Mouse (Mus musculus) heart, embryonic 11.5 days (tissue): ENCODE data around the gene 6030468B19Rik. TPM values are rescaled to one million over a fixed set of nuclear protein-coding genes. Genes with fewer than 3 reads are reported as not detected.

Source experiments
- ATAC-seq: fragments of 200-750 bp; cut with Nextera tagmentation; replicated peaks from 2 replicates; pipeline ENCODE4 v1.8.0; 2017; ENCODE audit warnings: moderate library complexity; ENCODE audit not compliant: insufficient number of reproducible peaks, low FRiP score, low TSS enrichment
- H3K27ac ChIP-seq: fragments of 300-500 bp; sonication (generic); 2 replicates; pipeline ENCODE4 v1.5.1; 2014; ENCODE audit warnings: mild to moderate bottlenecking, low read depth, low read length
- H3K27me3 ChIP-seq: fragments of 300-500 bp; sonication (generic); 2 replicates; pipeline ENCODE4 v1.6.1; 2014; ENCODE audit warnings: mild to moderate bottlenecking, low read length, mixed read lengths; ENCODE audit not compliant: control insufficient read depth, insufficient read depth
- H3K36me3 ChIP-seq: fragments of 300-500 bp; sonication (generic); 2 replicates; pipeline ENCODE4 v1.6.1; 2014; ENCODE audit warnings: mild to moderate bottlenecking, low read length, moderate library complexity, mixed read lengths; ENCODE audit not compliant: control insufficient read depth, insufficient read depth
- H3K4me1 ChIP-seq: fragments of 300-500 bp; sonication (generic); 2 replicates; pipeline ENCODE4 v1.6.1; 2014; ENCODE audit warnings: low read length; ENCODE audit not compliant: control insufficient read depth, insufficient read depth
- H3K4me2 ChIP-seq: fragments of 300-500 bp; sonication (generic); 2 replicates; pipeline ENCODE4 v1.6.1; 2014; ENCODE audit warnings: mild to moderate bottlenecking, moderate library complexity
- H3K4me3 ChIP-seq: fragments of 300-500 bp; sonication (generic); 2 replicates; pipeline ENCODE4 v1.5.1; 2014; ENCODE audit warnings: low read depth, low read length
- H3K9ac ChIP-seq: fragments of 300-500 bp; sonication (generic); 2 replicates; pipeline ENCODE4 v1.6.1; 2014; ENCODE audit warnings: mild to moderate bottlenecking, low read depth, low read length, moderate library complexity
- H3K9me3 ChIP-seq: fragments of 300-500 bp; sonication (generic); replicated peaks from 2 replicates; pipeline ENCODE4 v1.6.1; 2016; ENCODE audit warnings: low read length; ENCODE audit not compliant: control insufficient read depth
- WGBS: fragments of 180-500 bp; shearing (Covaris S2); extraction: QIAGEN DNeasy Blood & Tissue Kit; methylation state at CpG from one replicate; pipeline ENCODE4 v1.1.7; 2014; ENCODE audit not compliant: insufficient replicate concordance; 5-methylcytosine and 5-hydroxymethylcytosine counted together
- polyA plus RNA-seq: library from polyadenylated mRNA; unstranded; fragments of >200 nt; fragmentation: Nextera tagmentation; extraction: Ambion mirVana; gene quantifications from 2 replicates; pipeline ENCODE4 v1.2.1, GENCODE M21; 2014

Gene 6030468B19Rik
- polyA plus RNA-seq, 1 experiment from 2014 or later, result 3.9 TPM

DNA sequence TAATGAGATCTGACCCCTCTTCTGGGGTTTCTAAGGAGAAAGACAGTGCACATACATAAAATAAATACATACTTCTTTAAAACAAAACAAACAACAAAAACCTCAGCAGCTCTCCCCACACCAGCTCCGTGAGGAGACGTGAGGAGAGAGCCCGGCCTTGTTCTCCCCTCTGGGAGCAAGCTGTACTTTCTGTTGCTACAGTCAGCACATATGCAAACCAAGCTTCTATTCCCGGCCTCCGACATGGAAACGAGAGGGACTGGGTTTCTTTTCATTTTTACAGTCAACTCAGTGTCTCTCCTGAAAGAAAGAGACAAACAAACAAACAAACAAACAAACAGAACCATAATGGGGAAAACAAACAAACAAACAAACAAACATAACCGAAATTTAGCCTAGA is 2.6 kb downstream of the 6030468B19Rik start:
- no peak for ATAC-seq
- Histone ChIP-seq H3K4me3 (no peak overlapping the region), H3K4me2 (no peak overlapping the region), H3K27ac (no peak overlapping the region), H3K36me3 (no peaks in the 10 kb centered on the region), H3K9ac (no peak overlapping the region), H3K9me3 (no peaks in the 10 kb centered on the region), H3K27me3 (no peaks in the 10 kb centered on the region), H3K4me1 (peaks cover 15% of the 10 kb centered on the region)
- 87% methylated on average over 7 of the region's 7 CpGs for WGBS

DNA sequence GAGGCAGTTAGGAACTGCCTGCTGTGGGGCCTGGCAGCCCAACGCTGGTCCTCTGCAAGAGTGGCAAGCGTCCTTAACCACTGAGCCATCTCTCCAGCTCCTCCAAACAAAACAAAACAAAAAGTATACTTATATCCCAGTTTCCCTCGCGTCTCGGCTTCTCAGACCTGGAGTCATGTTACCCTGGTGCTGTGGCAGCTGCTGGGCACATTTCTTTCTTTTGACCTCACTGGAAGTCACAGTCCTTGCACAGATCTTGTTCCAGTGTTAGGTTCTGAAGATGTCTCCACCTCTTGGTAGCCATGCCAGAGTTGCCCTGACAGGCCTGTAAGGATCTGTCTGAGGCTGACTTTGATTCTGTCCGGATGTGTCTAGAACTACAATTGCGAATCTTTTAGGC is 4.2 kb downstream of the 6030468B19Rik start:
- 72% methylated on average over 7 of the region's 7 CpGs for WGBS
- Histone ChIP-seq H3K4me3 (no peak overlapping the region), H3K4me1 (peaks cover 15% of the 10 kb centered on the region), H3K27ac (no peak overlapping the region), H3K9ac (no peak overlapping the region), H3K36me3 (no peaks in the 10 kb centered on the region), H3K27me3 (peaks cover 3% of the 10 kb centered on the region; the same call in 1 of the 2 replicates), H3K9me3 (no peaks in the 10 kb centered on the region), H3K4me2 (no peak overlapping the region)
- no peak for ATAC-seq

DNA sequence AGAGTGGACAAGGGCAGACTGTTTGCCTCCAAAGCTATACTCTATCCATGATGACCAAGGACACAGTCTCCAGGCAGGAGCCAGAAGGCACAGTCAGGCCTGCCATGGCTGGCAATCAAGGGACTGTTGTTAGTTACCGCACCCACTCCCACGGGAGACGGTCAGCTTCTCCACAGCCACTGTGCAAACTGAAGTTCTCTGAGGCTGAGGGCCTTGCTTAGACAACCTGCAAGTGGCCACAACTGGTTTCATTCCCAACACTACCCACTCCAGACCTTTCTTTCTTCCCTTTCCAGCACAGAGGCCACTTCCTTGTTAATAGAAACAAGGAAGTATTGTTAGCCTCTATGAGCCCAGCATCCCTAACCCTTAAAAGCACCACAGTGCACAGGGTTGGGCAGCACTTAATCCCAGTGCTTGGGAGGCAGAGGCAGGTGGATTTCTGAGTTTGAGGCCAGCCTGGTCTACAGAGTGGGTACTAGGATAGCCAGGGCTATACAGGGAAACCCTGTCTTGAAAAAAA is 5.8 kb downstream of the 6030468B19Rik start:
- 93% methylated on average over 3 of the region's 3 CpGs for WGBS
- H3K4me2 ChIP-seq, result no peak overlapping the region
- no peak overlapping the region for H3K9ac ChIP-seq
- no peak overlapping the region for H3K27ac ChIP-seq
- ATAC-seq, result no peak
- H3K27me3 ChIP-seq, result peaks cover 3% of the 10 kb centered on the region; the same call in 1 of the 2 replicates
- H3K4me1 ChIP-seq, result peaks cover 5% of the 10 kb centered on the region
- no peak overlapping the region for H3K4me3 ChIP-seq
- H3K9me3 ChIP-seq, result no peaks in the 10 kb centered on the region
- H3K36me3 ChIP-seq, result no peaks in the 10 kb centered on the region

DNA sequence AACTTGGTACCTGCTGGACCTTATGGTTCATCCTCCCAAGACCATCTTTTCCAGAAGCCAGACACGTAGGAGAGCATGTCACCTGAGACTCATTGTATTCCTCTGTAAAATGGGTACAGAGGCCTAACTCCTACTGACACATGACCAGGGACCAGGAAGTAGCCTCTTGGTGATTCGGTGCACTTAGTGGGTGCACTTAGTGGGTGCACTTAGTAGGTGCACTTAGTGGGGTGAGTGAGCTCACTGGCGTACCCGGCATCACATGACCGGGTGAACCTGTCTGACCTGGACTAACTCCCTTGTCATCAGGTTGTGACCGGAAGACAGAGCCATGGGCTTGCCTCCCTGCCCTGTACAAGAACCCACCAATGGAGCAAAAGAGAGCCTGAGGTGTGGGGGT is 9.3 kb downstream of the 6030468B19Rik start:
- no peak for ATAC-seq
- H3K4me3 ChIP-seq, result no peak overlapping the region
- H3K9ac ChIP-seq, result no peak overlapping the region
- peaks cover 11% of the 10 kb centered on the region for H3K4me1 ChIP-seq
- H3K27me3 ChIP-seq, result peaks cover 3% of the 10 kb centered on the region; the same call in 1 of the 2 replicates
- H3K27ac ChIP-seq, result no peak overlapping the region
- no peak overlapping the region for H3K4me2 ChIP-seq
- 92% methylated on average over 6 of the region's 6 CpGs for WGBS
- H3K36me3 ChIP-seq, result no peaks in the 10 kb centered on the region
- H3K9me3 ChIP-seq, result no peaks in the 10 kb centered on the region

DNA sequence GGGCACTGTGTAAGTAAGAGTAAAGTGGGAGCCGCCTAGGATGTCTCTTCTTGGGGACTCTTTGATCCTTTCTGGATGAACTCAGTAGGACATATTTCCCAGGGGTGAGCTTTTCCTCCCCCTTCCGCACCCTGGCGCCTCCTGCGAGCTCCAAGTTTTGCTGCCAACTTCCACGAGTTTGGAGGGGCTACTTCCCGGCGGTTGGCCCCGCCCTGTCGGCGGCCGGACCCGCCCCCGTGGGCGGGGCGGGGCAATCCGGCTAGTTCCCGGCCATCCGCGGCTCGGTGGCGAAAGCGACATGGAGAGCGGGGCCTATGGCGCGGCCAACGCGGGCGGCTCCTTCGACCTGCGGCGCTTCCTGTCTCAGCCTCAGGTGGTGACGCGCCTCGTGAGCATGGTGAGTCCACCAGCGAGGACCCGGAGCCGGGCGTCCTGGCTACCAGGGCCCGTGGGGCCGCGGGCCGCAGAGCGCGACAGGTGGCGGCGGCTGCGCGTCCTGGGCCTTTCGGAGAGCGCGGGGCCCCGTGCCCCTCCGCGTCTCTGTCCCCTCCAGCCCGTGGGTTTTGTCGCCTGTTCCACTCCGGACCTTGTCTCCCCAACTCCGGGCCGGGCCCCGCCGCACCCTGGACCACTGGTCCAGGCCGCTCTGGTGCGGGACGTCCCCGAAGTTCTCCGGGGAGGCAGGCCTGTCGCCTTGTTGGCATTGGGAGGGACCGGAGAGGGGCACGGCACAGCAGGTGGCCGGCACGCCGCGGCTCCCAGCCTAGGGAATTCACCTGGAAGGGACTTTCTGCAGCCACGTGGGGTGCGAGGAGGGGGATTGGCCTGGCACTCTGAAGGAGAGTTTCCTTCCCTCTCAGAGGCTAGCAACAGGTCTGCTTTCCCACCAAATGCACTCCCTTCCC is 12.2 kb downstream of the 6030468B19Rik start, which contains the start of the genes Gm20708 and Syngr2:
Gm20708 (plus strand) TSS at position 262 of the 905 bp plus-strand sequence.
Syngr2 (plus strand) TSS at position 262 of the 905 bp plus-strand sequence.
- WGBS, result under 1% methylated on average over 67 of the region's 75 CpGs
- ATAC-seq, result peak; percentile 65
- Histone ChIP-seq H3K27me3 (peaks cover 3% of the 10 kb centered on the region; the same call in 1 of the 2 replicates), H3K4me1 (peaks cover 11% of the 10 kb centered on the region), H3K27ac (peak within 1 kb of the TSS; percentile 57), H3K9me3 (no peaks in the 10 kb centered on the region), H3K9ac (peak within 1 kb of the TSS; percentile 82), H3K36me3 (peaks cover 15% of the 10 kb centered on the region), H3K4me2 (peak within 1 kb of the TSS; percentile 83), H3K4me3 (peak within 1 kb of the TSS; percentile 83)

DNA sequence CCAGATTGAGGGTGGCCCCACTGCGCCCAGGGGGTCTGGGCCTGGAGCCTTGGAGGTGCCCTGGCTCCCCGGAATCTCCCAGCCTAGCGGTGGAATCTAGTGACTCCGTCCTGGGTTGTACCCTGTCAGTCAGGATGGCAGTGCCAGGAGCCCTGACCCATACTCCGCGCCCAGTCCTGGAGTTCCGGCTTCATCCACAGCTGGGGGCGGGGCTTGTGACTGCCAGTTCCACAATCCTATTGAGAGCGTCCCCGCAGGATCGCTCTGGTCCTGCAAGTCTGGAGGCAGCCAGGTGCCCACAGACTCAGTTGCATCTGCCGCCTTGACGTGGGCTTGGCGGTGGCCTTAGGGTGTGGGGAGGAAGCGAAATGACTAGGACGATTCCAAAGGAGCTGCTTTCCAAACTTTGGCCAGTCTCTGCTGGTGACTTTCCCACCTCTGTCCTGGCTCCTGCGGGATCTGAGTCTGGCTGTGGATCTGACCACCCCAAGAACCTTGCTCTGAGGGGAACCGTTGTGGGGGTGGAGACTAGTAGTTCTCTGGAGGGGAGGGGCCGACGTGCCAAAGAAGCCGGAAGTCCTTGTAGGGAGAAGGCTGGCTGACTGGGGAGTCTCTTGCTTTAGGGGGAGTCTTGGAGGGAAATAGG is 13.1 kb downstream of the 6030468B19Rik start:
- peak overlapping the region; percentile 83 for H3K4me3 ChIP-seq
- H3K27ac ChIP-seq, result peak overlapping the region; percentile 57
- peaks cover 3% of the 10 kb centered on the region; the same call in 1 of the 2 replicates for H3K27me3 ChIP-seq
- H3K36me3 ChIP-seq, result peaks cover 15% of the 10 kb centered on the region
- no peaks in the 10 kb centered on the region for H3K9me3 ChIP-seq
- peak; percentile 80 for ATAC-seq
- peak overlapping the region; percentile 83 for H3K4me2 ChIP-seq
- WGBS, result under 1% methylated on average over 21 of the region's 21 CpGs
- H3K9ac ChIP-seq, result peak overlapping the region; percentile 82
- H3K4me1 ChIP-seq, result peaks cover 11% of the 10 kb centered on the region

DNA sequence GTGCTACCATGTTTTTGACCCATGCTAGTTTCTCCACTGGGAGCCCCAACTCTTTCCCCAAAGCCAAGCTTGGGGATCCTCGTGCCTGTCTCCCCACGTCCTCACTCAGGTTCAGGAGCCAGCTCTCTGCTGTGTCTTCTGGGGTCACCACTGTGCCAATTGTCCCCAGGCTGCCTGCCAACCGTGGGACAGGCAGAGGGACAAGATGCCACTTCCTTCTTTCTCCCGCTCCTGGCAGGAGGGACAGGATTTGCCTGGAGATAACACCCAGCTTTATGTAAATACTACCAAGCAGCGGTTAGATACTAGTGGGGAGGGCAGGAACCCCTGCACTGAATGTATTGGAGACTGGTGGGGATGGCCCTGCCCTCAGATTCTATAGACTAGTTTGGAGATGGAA is 16.4 kb downstream of the 6030468B19Rik start:
- Histone ChIP-seq H3K27me3 (no peaks in the 10 kb centered on the region), H3K27ac (no peak overlapping the region), H3K9ac (no peak overlapping the region), H3K36me3 (peaks cover 22% of the 10 kb centered on the region), H3K9me3 (no peaks in the 10 kb centered on the region), H3K4me2 (no peak overlapping the region), H3K4me3 (no peak overlapping the region), H3K4me1 (peaks cover 11% of the 10 kb centered on the region)
- WGBS, result 61% methylated on average over 5 of the region's 5 CpGs
- ATAC-seq, result no peak

DNA sequence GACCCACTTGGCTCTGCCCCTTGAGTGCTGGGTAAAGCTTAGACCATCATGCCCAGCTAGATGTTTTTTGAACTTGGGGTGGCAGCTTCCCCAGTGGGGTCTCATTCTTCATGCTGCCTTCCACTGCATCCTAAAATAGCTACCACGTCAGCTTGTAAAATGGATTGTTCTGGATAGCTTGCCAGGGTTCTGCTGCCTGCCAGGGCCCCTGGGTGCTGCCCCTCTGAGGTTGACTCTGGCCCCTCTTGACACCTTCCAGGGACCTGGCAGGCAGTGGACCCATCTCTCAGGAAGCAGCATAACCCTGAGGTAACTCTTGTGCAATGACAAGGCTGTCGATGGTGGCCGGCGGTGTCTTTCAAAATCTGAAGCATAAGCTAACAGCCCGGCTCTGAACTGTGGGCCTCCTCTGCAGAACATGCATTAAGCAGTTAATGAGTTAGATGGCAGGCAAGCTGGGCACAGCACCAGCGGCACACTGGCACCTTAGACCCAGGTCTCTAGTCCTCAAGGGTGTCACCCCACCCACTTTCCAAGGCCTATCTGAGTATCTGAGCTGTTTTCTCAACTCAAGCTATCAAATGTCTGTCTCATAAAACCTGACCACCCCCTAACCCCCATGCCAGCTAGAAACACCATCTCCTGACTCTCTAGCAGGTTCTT is 17.4 kb downstream of the 6030468B19Rik start:
- Histone ChIP-seq H3K27ac (no peak overlapping the region), H3K4me3 (no peak overlapping the region), H3K9me3 (no peaks in the 10 kb centered on the region), H3K4me2 (no peak overlapping the region), H3K9ac (no peak overlapping the region), H3K4me1 (peaks cover 11% of the 10 kb centered on the region), H3K36me3 (peaks cover 22% of the 10 kb centered on the region), H3K27me3 (no peaks in the 10 kb centered on the region)
- WGBS, result 90% methylated on average over 6 of the region's 6 CpGs
- no peak for ATAC-seq
